Mouse (Mus musculus) lung, embryonic 15.5 days (tissue): ENCODE measurements around the gene Ube2dnl2. TPM values are rescaled to one million over a fixed set of nuclear protein-coding genes. Genes with fewer than 3 reads are reported as not detected.

ENCODE experiments used
- ATAC-seq: fragments of 200-750 bp; cut with Nextera tagmentation; 2 replicates; pipeline ENCODE4 v1.8.0; 2017; ENCODE audit warnings: moderate number of reproducible peaks, borderline replicate concordance; ENCODE audit not compliant: low FRiP score, low TSS enrichment; ENCODE audit errors: extremely low read depth
- H3K27ac ChIP-seq: fragments of 300-500 bp; sonication (generic); 2 replicates; pipeline ENCODE4 v1.5.1; 2015; ENCODE audit warnings: moderate library complexity, mild to moderate bottlenecking, inconsistent platforms
- H3K27me3 ChIP-seq: fragments of 300-500 bp; sonication (generic); 2 replicates; pipeline ENCODE4 v1.6.1; 2015; ENCODE audit warnings: inconsistent platforms
- H3K36me3 ChIP-seq: fragments of 300-500 bp; sonication (generic); 2 replicates; pipeline ENCODE4 v1.6.1; 2015; ENCODE audit warnings: inconsistent platforms
- H3K4me1 ChIP-seq: fragments of 300-500 bp; sonication (generic); 2 replicates; pipeline ENCODE4 v1.6.1; 2015; ENCODE audit warnings: inconsistent platforms
- H3K4me2 ChIP-seq: fragments of 300-500 bp; sonication (generic); 2 replicates; pipeline ENCODE4 v1.6.1; 2015; ENCODE audit warnings: inconsistent platforms, mild to moderate bottlenecking, moderate library complexity
- H3K4me3 ChIP-seq: fragments of 300-500 bp; sonication (generic); 2 replicates; pipeline ENCODE4 v1.5.1; 2015; ENCODE audit warnings: mild to moderate bottlenecking, inconsistent platforms
- H3K9ac ChIP-seq: fragments of 300-500 bp; sonication (generic); 2 replicates; pipeline ENCODE4 v1.6.1; 2015; ENCODE audit warnings: inconsistent platforms
- H3K9me3 ChIP-seq: fragments of 300-500 bp; sonication (generic); 2 replicates; pipeline ENCODE4 v1.6.1; 2016; ENCODE audit warnings: inconsistent platforms
- WGBS: fragments of 180-500 bp; shearing (Covaris S2); methylation state at CpG from one replicate; pipeline ENCODE4 v1.1.7; 2015; 5-methylcytosine and 5-hydroxymethylcytosine counted together
- polyA plus RNA-seq: library from polyadenylated mRNA; unstranded; fragments of >200 nt; fragmentation: Nextera tagmentation; extraction: Ambion mirVana; gene quantifications from 2 replicates; pipeline ENCODE4 v1.2.1, GENCODE M21; 2015

Ube2dnl2 gene
- not detected in 2 replicates for polyA plus RNA-seq

- 38% methylated on average over 1 of the region's 1 CpGs for WGBS
Observed at GRCm38 (mm10) chrX:114907282-114907681, at the start of gene Ube2dnl2. TSS of gene Ube2dnl2 (plus strand) at chrX:114907582.

GRCm38 (mm10) chrX:114895489-114895888 lies 11.9 kb upstream of the Ube2dnl2 start:
- H3K4me2 ChIP-seq: no peak overlapping the region
- H3K4me3 ChIP-seq: no peak overlapping the region
- no peaks in the 10 kb centered on the region for H3K27me3 ChIP-seq
- ATAC-seq: no peak
- no peak overlapping the region for H3K27ac ChIP-seq
- no peak overlapping the region for H3K9ac ChIP-seq
- no peaks in the 10 kb centered on the region for H3K9me3 ChIP-seq
- H3K36me3 ChIP-seq: no peaks in the 10 kb centered on the region
- no peaks in the 10 kb centered on the region for H3K4me1 ChIP-seq

More at GRCm38 (mm10) chrX:114907282-114907681, at the start of gene Ube2dnl2:
- ATAC-seq: no peak
- Histone ChIP-seq H3K4me3 (no peak within 1 kb of the TSS), H3K36me3 (no peaks in the 10 kb centered on the region), H3K4me1 (no peaks in the 10 kb centered on the region), H3K9ac (no peak within 1 kb of the TSS), H3K9me3 (no peaks in the 10 kb centered on the region), H3K27ac (no peak within 1 kb of the TSS), H3K27me3 (no peaks in the 10 kb centered on the region), H3K4me2 (no peak within 1 kb of the TSS)

- Histone ChIP-seq H3K9ac (no peak overlapping the region), H3K4me3 (no peak overlapping the region), H3K36me3 (no peaks in the 10 kb centered on the region), H3K4me1 (no peaks in the 10 kb centered on the region), H3K9me3 (no peaks in the 10 kb centered on the region), H3K27ac (no peak overlapping the region), H3K27me3 (no peaks in the 10 kb centered on the region), H3K4me2 (no peak overlapping the region)
- WGBS: 84% methylated on average over 3 of the region's 3 CpGs
- ATAC-seq: no peak
Observed at GRCm38 (mm10) chrX:114897506-114897905, 9.9 kb upstream of the Ube2dnl2 start.

GRCm38 (mm10) chrX:114903391-114903790 lies 4.0 kb upstream of the Ube2dnl2 start:
- Histone ChIP-seq H3K9me3 (no peaks in the 10 kb centered on the region), H3K4me1 (no peaks in the 10 kb centered on the region), H3K4me2 (no peak overlapping the region), H3K36me3 (no peaks in the 10 kb centered on the region), H3K9ac (no peak overlapping the region), H3K27me3 (no peaks in the 10 kb centered on the region), H3K27ac (no peak overlapping the region), H3K4me3 (no peak overlapping the region)
- no peak for ATAC-seq

GRCm38 (mm10) chrX:114904712-114905111 lies 2.7 kb upstream of the Ube2dnl2 start, which contains the start of gene Ube2dnl1:
TSS of gene Ube2dnl1 (plus strand) at chrX:114905012.
- H3K4me3 ChIP-seq: no peak within 1 kb of the TSS
- no peaks in the 10 kb centered on the region for H3K9me3 ChIP-seq
- no peaks in the 10 kb centered on the region for H3K27me3 ChIP-seq
- ATAC-seq: no peak
- no peak within 1 kb of the TSS for H3K9ac ChIP-seq
- 77% methylated on average over 5 of the region's 5 CpGs for WGBS
- no peaks in the 10 kb centered on the region for H3K36me3 ChIP-seq
- no peaks in the 10 kb centered on the region for H3K4me1 ChIP-seq
- H3K4me2 ChIP-seq: no peak within 1 kb of the TSS
- H3K27ac ChIP-seq: no peak within 1 kb of the TSS

- no peak overlapping the region for H3K4me2 ChIP-seq
- WGBS: 15% methylated on average over 1 of the region's 1 CpGs
- H3K27ac ChIP-seq: no peak overlapping the region
- ATAC-seq: no peak
- no peak overlapping the region for H3K9ac ChIP-seq
- no peaks in the 10 kb centered on the region for H3K9me3 ChIP-seq
- no peaks in the 10 kb centered on the region for H3K36me3 ChIP-seq
- H3K27me3 ChIP-seq: no peaks in the 10 kb centered on the region
- no peak overlapping the region for H3K4me3 ChIP-seq
- no peaks in the 10 kb centered on the region for H3K4me1 ChIP-seq
Observed at GRCm38 (mm10) chrX:114955066-114955465, 47.7 kb downstream of the Ube2dnl2 start.

Other genes starting within 250 kb of the Ube2dnl2 start
- gene Ube2dnl1, start 2.6 kb upstream of the Ube2dnl2 start, polyA plus RNA-seq: not detected in 2 replicates